Mouse (Mus musculus): ENCODE data around the gene Gm47969. TPM values are rescaled to one million over a fixed set of nuclear protein-coding genes. Genes with fewer than 3 reads are reported as not detected.
A peak's percentile ranks its signal among the peaks of the same experiment; 100 is the strongest.

Gene Gm47969
- polyA plus RNA-seq, 1 experiment, result not detected

DNA sequence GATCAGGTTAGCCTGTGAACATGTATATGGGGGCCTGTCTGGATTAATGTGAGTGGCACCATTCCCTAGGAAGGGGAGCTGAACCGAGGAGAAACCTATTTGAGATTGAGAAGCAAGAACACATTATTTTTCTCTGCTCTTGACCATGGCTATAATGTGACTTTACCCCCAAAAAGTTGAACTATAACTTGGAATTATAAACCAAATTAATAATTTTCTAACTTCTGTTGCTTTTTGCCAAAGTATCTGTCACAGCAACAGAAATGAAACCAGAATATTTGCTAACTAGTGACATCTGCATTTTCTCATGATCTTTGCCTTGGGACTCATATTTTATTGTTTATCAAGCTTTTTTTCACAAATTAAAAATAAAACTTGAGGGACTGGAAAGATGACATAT lies 28.2 kb upstream of the Gm47969 start:
- H3K36me3 ChIP-seq (ENCODE audit: control insufficient read depth, insufficient read depth, low read length), result no peaks in the 10 kb centered on the region
- H3K4me1 ChIP-seq (ENCODE audit: control insufficient read depth, insufficient read depth, insufficient read length), result no peaks in the 10 kb centered on the region
- 68% methylated on average over 1 of the region's 1 CpGs for WGBS
- no peak for TF ChIP-seq CTCF (IDR thresholded peaks at IDR 0.05; ENCODE audit: extremely low read depth, insufficient read depth, insufficient read length, insufficient replicate concordance)
- TF ChIP-seq POLR2A (IDR thresholded peaks at IDR 0.05; ENCODE audit: low read depth, low read length), result no peak
- no peak for DNase-seq (ENCODE audit: low read depth in 1 of 2, low spot score in 2 of 2)
- H3K4me3 ChIP-seq (ENCODE audit: extremely low read depth, insufficient read depth, insufficient read length), result no peak overlapping the region
- no peak overlapping the region for H3K27ac ChIP-seq (ENCODE audit: insufficient read depth, low read length)
- no peaks in the 10 kb centered on the region for H3K27me3 ChIP-seq (ENCODE audit: control insufficient read depth, insufficient read depth, low read length)

GRCm38 (mm10) chr1:83031950-83032349 lies 12.8 kb upstream of the Gm47969 start:
- TF ChIP-seq CTCF (IDR thresholded peaks at IDR 0.05; ENCODE audit: extremely low read depth, insufficient read depth, insufficient read length, insufficient replicate concordance) (no peak), POLR2A (IDR thresholded peaks at IDR 0.05; ENCODE audit: low read depth, low read length) (no peak)
- Histone ChIP-seq H3K4me1 (ENCODE audit: control insufficient read depth, insufficient read depth, insufficient read length) (no peaks in the 10 kb centered on the region), H3K27ac (ENCODE audit: insufficient read depth, low read length) (no peak overlapping the region), H3K36me3 (ENCODE audit: control insufficient read depth, insufficient read depth, low read length) (no peaks in the 10 kb centered on the region), H3K27me3 (ENCODE audit: control insufficient read depth, insufficient read depth, low read length) (no peaks in the 10 kb centered on the region), H3K4me3 (ENCODE audit: extremely low read depth, insufficient read depth, insufficient read length) (no peak overlapping the region)
- DNase-seq (ENCODE audit: low read depth in 1 of 2, low spot score in 2 of 2), result no peak
- WGBS, result 76% methylated on average over 1 of the region's 1 CpGs

DNA sequence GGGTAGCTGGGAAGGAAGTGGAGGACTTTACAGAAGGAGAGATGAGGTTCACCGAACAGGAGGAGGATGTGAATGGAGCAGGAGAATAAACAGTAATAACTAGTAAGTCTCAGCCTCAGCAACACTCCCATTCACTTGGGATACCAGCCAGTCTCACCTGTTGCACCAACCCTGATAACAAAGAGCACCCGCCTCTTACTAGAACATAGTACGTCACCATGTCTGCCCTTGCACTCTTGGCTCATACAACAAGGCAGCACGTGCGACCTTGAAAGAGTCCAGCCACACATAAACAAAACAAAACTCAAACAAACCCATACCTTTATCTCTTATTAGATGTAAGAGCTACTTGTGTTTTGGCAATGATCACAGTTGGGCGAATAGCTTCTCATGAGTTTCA lies 12.2 kb upstream of the Gm47969 start:
- Histone ChIP-seq H3K4me3 (ENCODE audit: extremely low read depth, insufficient read depth, insufficient read length) (no peak overlapping the region), H3K27ac (ENCODE audit: insufficient read depth, low read length) (no peak overlapping the region), H3K4me1 (ENCODE audit: control insufficient read depth, insufficient read depth, insufficient read length) (no peaks in the 10 kb centered on the region), H3K27me3 (ENCODE audit: control insufficient read depth, insufficient read depth, low read length) (no peaks in the 10 kb centered on the region), H3K36me3 (ENCODE audit: control insufficient read depth, insufficient read depth, low read length) (no peaks in the 10 kb centered on the region)
- 86% methylated on average over 6 of the region's 6 CpGs for WGBS
- no peak for TF ChIP-seq CTCF (IDR thresholded peaks at IDR 0.05; ENCODE audit: extremely low read depth, insufficient read depth, insufficient read length, insufficient replicate concordance)
- TF ChIP-seq POLR2A (IDR thresholded peaks at IDR 0.05; ENCODE audit: low read depth, low read length), result no peak
- no peak for DNase-seq (ENCODE audit: low read depth in 1 of 2, low spot score in 2 of 2)

GRCm38 (mm10) chr1:83034509-83034908 lies 10.2 kb upstream of the Gm47969 start:
- H3K27ac ChIP-seq (ENCODE audit: insufficient read depth, low read length), result no peak overlapping the region
- H3K4me3 ChIP-seq (ENCODE audit: extremely low read depth, insufficient read depth, insufficient read length), result no peak overlapping the region
- no peaks in the 10 kb centered on the region for H3K36me3 ChIP-seq (ENCODE audit: control insufficient read depth, insufficient read depth, low read length)
- no peaks in the 10 kb centered on the region for H3K4me1 ChIP-seq (ENCODE audit: control insufficient read depth, insufficient read depth, insufficient read length)
- 79% methylated on average over 5 of the region's 5 CpGs for WGBS
- no peak for DNase-seq (ENCODE audit: low read depth in 1 of 2, low spot score in 2 of 2)
- no peaks in the 10 kb centered on the region; the same call in 1 of the 2 replicates for H3K27me3 ChIP-seq (ENCODE audit: control insufficient read depth, insufficient read depth, low read length)
- no peak for TF ChIP-seq POLR2A (IDR thresholded peaks at IDR 0.05; ENCODE audit: low read depth, low read length)
- TF ChIP-seq CTCF (IDR thresholded peaks at IDR 0.05; ENCODE audit: extremely low read depth, insufficient read depth, insufficient read length, insufficient replicate concordance), result no peak

- H3K4me1 ChIP-seq (ENCODE audit: control insufficient read depth, insufficient read depth, insufficient read length), result no peaks in the 10 kb centered on the region
- no peaks in the 10 kb centered on the region; the same call in 1 of the 2 replicates for H3K27me3 ChIP-seq (ENCODE audit: control insufficient read depth, insufficient read depth, low read length)
- no peak overlapping the region for H3K4me3 ChIP-seq (ENCODE audit: extremely low read depth, insufficient read depth, insufficient read length)
- no peak overlapping the region for H3K27ac ChIP-seq (ENCODE audit: insufficient read depth, low read length)
- no peak for DNase-seq (ENCODE audit: low read depth in 1 of 2, low spot score in 2 of 2)
- TF ChIP-seq POLR2A (IDR thresholded peaks at IDR 0.05; ENCODE audit: low read depth, low read length) (no peak), CTCF (IDR thresholded peaks at IDR 0.05; ENCODE audit: extremely low read depth, insufficient read depth, insufficient read length, insufficient replicate concordance) (no peak)
- no peaks in the 10 kb centered on the region for H3K36me3 ChIP-seq (ENCODE audit: control insufficient read depth, insufficient read depth, low read length)
- 79% methylated on average over 11 of the region's 11 CpGs for WGBS
These were observed 7.7 kb upstream of the Gm47969 start for GRCm38 (mm10) chr1:83036892-83037667.

DNA sequence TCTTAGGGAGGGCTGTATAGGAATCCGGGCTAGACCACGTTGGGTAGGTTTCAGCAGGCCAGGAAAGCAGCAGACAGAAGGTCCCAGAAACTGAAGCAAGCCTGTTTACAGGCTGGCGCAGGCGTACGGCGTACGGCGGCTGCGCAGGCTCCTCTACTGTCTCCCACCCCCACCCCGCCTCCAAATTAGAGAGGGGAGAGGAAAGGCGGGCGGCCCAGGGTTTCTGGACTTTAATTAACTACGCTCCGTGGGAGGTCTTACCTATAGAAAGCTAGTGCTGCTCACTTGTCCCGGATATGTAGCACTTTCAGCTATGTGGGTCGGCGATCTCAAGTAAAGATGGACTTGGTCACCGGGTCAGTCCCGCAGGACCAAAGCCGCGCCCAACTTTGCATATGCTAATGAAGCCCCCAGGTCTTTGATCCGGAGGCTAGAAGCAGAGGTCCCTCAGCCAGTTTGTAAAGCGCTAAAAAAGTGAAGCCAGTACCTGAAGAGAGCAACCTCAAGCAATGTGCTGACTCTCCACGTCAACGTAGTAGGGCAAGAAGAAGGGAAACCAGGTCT lies 6.5 kb upstream of the Gm47969 start, which contains the start of gene Slc19a3:
Gene Slc19a3, minus strand, starts transcription at position 340 of the 564 bp plus-strand sequence.
- DNase-seq (ENCODE audit: low read depth in 1 of 2, low spot score in 2 of 2), result no peak
- no peaks in the 10 kb centered on the region; the same call in 1 of the 2 replicates for H3K27me3 ChIP-seq (ENCODE audit: control insufficient read depth, insufficient read depth, low read length)
- TF ChIP-seq CTCF (IDR thresholded peaks at IDR 0.05; ENCODE audit: extremely low read depth, insufficient read depth, insufficient read length, insufficient replicate concordance) (no peak), POLR2A (IDR thresholded peaks at IDR 0.05; ENCODE audit: low read depth, low read length) (no peak)
- peak within 1 kb of the TSS; percentile 9; the same call in 1 of the 2 replicates for H3K27ac ChIP-seq (ENCODE audit: insufficient read depth, low read length)
- 3% methylated on average over 25 of the region's 25 CpGs for WGBS
- no peaks in the 10 kb centered on the region for H3K36me3 ChIP-seq (ENCODE audit: control insufficient read depth, insufficient read depth, low read length)
- H3K4me3 ChIP-seq (ENCODE audit: extremely low read depth, insufficient read depth, insufficient read length), result peak within 1 kb of the TSS; percentile 8
- H3K4me1 ChIP-seq (ENCODE audit: control insufficient read depth, insufficient read depth, insufficient read length), result no peaks in the 10 kb centered on the region

DNA sequence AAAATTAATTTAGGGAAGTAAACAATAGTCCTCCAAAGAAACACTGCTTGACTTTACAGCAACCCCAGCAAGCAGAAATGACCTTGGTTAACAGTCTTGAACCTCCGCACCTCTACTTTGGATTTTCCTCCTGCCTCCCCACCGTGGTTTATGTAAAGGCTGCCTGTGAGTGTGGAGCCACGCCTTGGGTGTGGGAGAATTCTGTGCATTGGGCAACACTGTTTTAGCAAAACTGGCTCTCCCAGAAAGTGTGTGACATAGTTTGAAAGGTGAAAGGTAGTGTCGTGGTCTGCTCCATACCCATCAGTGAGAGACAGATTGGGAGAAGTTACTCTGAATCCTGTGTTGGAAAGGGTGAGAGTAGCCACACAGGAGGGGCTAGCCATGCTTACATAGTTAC lies 5.7 kb upstream of the Gm47969 start:
- Histone ChIP-seq H3K27ac (ENCODE audit: insufficient read depth, low read length) (no peak overlapping the region), H3K4me1 (ENCODE audit: control insufficient read depth, insufficient read depth, insufficient read length) (no peaks in the 10 kb centered on the region), H3K36me3 (ENCODE audit: control insufficient read depth, insufficient read depth, low read length) (no peaks in the 10 kb centered on the region), H3K4me3 (ENCODE audit: extremely low read depth, insufficient read depth, insufficient read length) (no peak overlapping the region), H3K27me3 (ENCODE audit: control insufficient read depth, insufficient read depth, low read length) (no peaks in the 10 kb centered on the region; the same call in 1 of the 2 replicates)
- TF ChIP-seq CTCF (IDR thresholded peaks at IDR 0.05; ENCODE audit: extremely low read depth, insufficient read depth, insufficient read length, insufficient replicate concordance) (no peak), POLR2A (IDR thresholded peaks at IDR 0.05; ENCODE audit: low read depth, low read length) (no peak)
- WGBS, result 77% methylated on average over 4 of the region's 4 CpGs
- DNase-seq (ENCODE audit: low read depth in 1 of 2, low spot score in 2 of 2), result no peak

Measured in spleen, adult 2 months (tissue).